Comparison of ENCODE assay signal across 30 mouse cellular contexts in the genomic region with DNA sequence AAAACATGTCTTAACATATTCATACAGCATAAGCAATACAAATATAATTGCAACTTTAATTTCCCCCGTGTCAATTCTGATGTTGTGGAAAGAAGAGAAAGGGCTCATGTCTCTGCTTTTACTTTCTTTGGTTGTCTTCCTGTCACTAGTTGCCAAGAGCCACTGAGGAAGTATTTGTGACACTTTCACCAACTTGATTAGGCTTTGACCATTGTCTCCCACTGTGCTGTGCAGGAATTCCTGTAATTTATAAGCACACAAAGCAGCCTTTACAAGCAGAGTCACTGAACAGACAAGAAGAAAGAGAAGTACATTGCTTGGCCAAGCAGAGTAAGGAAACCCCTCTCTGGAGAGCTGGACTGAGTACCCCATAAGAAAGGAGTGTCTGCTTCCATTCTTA.
DNase-seq lines count a peak whose midpoint lies in the region; ATAC-seq and TF ChIP-seq lines count a peak whose summit lies in the region.
"Had no signal": no experiment of that assay in that cellular context is flagged by ENCODE, and none has a peak within 500 bp of the region (broad histone marks: within the 10 kb centered on the region; RNA-seq: fewer than 3 reads in every experiment).

No protein-coding gene starts in this region.

- 71% methylated on average over 1 of the region's 1 CpGs for WGBS in kidney, embryonic 14.5 days
- 88% methylated on average over 1 of the region's 1 CpGs for WGBS in kidney, postnatal 0 days
- 53% methylated on average over 1 of the region's 1 CpGs for WGBS in lung, embryonic 16.5 days

- H3K9ac ChIP-seq in kidney, embryonic 14.5 days (ENCODE audit: low read depth, low read length), result no peak overlapping the region
- no peak overlapping the region for H3K9ac ChIP-seq in kidney, postnatal 0 days (ENCODE audit: low read depth, low read length)
- H3K9ac ChIP-seq in lung, embryonic 16.5 days (ENCODE audit: low read length), result no peak overlapping the region
- H3K9ac ChIP-seq: embryonic facial prominence, embryonic 12.5 days; embryonic facial prominence, embryonic 15.5 days; forebrain, postnatal 0 days; heart, embryonic 12.5 days; heart, embryonic 15.5 days; hindbrain, embryonic 13.5 days had no signal

- H3K27me3 ChIP-seq in kidney, embryonic 14.5 days (ENCODE audit: control insufficient read depth, insufficient read depth, low read length), result no peaks in the 10 kb centered on the region
- H3K27me3 ChIP-seq in kidney, postnatal 0 days (ENCODE audit: insufficient read depth, low read length), result no peaks in the 10 kb centered on the region
- H3K27me3 ChIP-seq in lung, embryonic 16.5 days (ENCODE audit: control insufficient read depth, insufficient read depth, low read depth, low read length), result no peaks in the 10 kb centered on the region
- H3K27me3 ChIP-seq: CH12.LX; embryonic facial prominence, embryonic 12.5 days; embryonic facial prominence, embryonic 15.5 days; heart, embryonic 12.5 days; heart, embryonic 15.5 days; hindbrain, embryonic 13.5 days had no signal

- H3K4me2 ChIP-seq in kidney, embryonic 14.5 days (replicated peaks; ENCODE audit: low read depth, low read length), result no peak overlapping the region
- H3K4me2 ChIP-seq in kidney, postnatal 0 days (ENCODE audit: low read length), result no peak overlapping the region
- H3K4me2 ChIP-seq in lung, embryonic 16.5 days (ENCODE audit: low read depth, low read length), result no peak overlapping the region
- H3K4me2 ChIP-seq: embryonic facial prominence, embryonic 12.5 days; embryonic facial prominence, embryonic 15.5 days; heart, embryonic 12.5 days; heart, embryonic 15.5 days; hindbrain, embryonic 13.5 days had no signal

- no peaks in the 10 kb centered on the region for H3K9me3 ChIP-seq in kidney, embryonic 14.5 days (ENCODE audit: control insufficient read depth, low read length)
- no peaks in the 10 kb centered on the region for H3K9me3 ChIP-seq in kidney, postnatal 0 days (replicated peaks; ENCODE audit: low read length)
- no peaks in the 10 kb centered on the region for H3K9me3 ChIP-seq in lung, embryonic 16.5 days (ENCODE audit: control insufficient read depth, low read length)
- H3K9me3 ChIP-seq: embryonic facial prominence, embryonic 12.5 days; embryonic facial prominence, embryonic 15.5 days; G1E; heart, embryonic 12.5 days; heart, embryonic 15.5 days; hindbrain, embryonic 10.5 days; hindbrain, embryonic 13.5 days had no signal

- TF ChIP-seq CTCF in kidney, postnatal 0 days (IDR thresholded peaks at IDR 0.05; ENCODE audit: low read depth), result no peak

- H3K27ac ChIP-seq in kidney, embryonic 14.5 days (ENCODE audit: low read depth, low read length), result no peak overlapping the region
- H3K27ac ChIP-seq in kidney, postnatal 0 days, result no peak overlapping the region
- no peak overlapping the region for H3K27ac ChIP-seq in lung, embryonic 16.5 days (ENCODE audit: low read length)
- H3K27ac ChIP-seq: embryonic facial prominence, embryonic 12.5 days; embryonic facial prominence, embryonic 15.5 days; heart, embryonic 15.5 days; hindbrain, embryonic 10.5 days; hindbrain, embryonic 13.5 days had no signal

- ATAC-seq in kidney, embryonic 14.5 days (ENCODE audit: low FRiP score, low TSS enrichment), result no peak
- no peak for ATAC-seq in kidney, postnatal 0 days (replicated peaks; ENCODE audit: low FRiP score, low read depth)
- ATAC-seq in lung, embryonic 16.5 days (ENCODE audit: low read depth), result 0 out of 2 replicates have a peak, but pooled peaks have one; percentile 49
- ATAC-seq: activated CD4-positive, CD25-positive, alpha-beta regulatory T cell, adult 4 months; forebrain, embryonic 14.5 days; forebrain, postnatal 0 days; hindbrain, embryonic 16.5 days had no signal

- no peaks in the 10 kb centered on the region for H3K36me3 ChIP-seq in kidney, embryonic 14.5 days (ENCODE audit: control insufficient read depth, insufficient read depth, low read length)
- H3K36me3 ChIP-seq in kidney, postnatal 0 days (ENCODE audit: insufficient read depth, low read length), result no peaks in the 10 kb centered on the region
- no peaks in the 10 kb centered on the region for H3K36me3 ChIP-seq in lung, embryonic 16.5 days (ENCODE audit: control insufficient read depth, insufficient read depth, low read length)
- H3K36me3 ChIP-seq: embryonic facial prominence, embryonic 12.5 days; embryonic facial prominence, embryonic 15.5 days; heart, embryonic 12.5 days; heart, embryonic 15.5 days; hindbrain, embryonic 10.5 days; hindbrain, embryonic 13.5 days had no signal

- peak; percentile 6 for DNase-seq in kidney, adult 11 months
- DNase-seq in kidney, postnatal 0 days (ENCODE audit: low spot score), result peak; percentile 32
- DNase-seq in kidney, postnatal 10 days, result no peak
- no peak for DNase-seq in lung, postnatal 25 days (ENCODE audit: low spot score)
- no peak for DNase-seq in neural tube, embryonic 10.5 days (ENCODE audit: extremely low spot score, low spot score)
- DNase-seq: adrenal gland, adult 8-10 months; adrenal gland, postnatal 25 days; B cell, adult 2 months; cerebellum, adult 11-12 months; cerebellum, adult 8-10 months; cerebellum, postnatal 10 days; cerebellum, postnatal 36 days; forebrain, postnatal 0 days; gastrocnemius, postnatal 25 days; heart, adult 18-20 months; heart, postnatal 10 days; heart, postnatal 36 days had no signal

- no peak overlapping the region for H3K4me3 ChIP-seq in kidney, embryonic 14.5 days (ENCODE audit: low read length)
- H3K4me3 ChIP-seq in kidney, postnatal 0 days (replicated peaks; ENCODE audit: low read depth, low read length), result no peak overlapping the region
- H3K4me3 ChIP-seq in lung, embryonic 16.5 days (ENCODE audit: low read length), result no peak overlapping the region
- H3K4me3 ChIP-seq: embryonic facial prominence, embryonic 12.5 days; embryonic facial prominence, embryonic 15.5 days; heart, embryonic 12.5 days; heart, embryonic 15.5 days; hindbrain, embryonic 10.5 days; hindbrain, embryonic 13.5 days had no signal

- H3K4me1 ChIP-seq in kidney, embryonic 14.5 days (ENCODE audit: control insufficient read depth, insufficient read depth, low read length), result peaks cover 3% of the 10 kb centered on the region; the same call in 1 of the 2 replicates
- no peaks in the 10 kb centered on the region for H3K4me1 ChIP-seq in kidney, postnatal 0 days (replicated peaks; ENCODE audit: insufficient read depth, low read length)
- H3K4me1 ChIP-seq in lung, embryonic 16.5 days (replicated peaks; ENCODE audit: control insufficient read depth, insufficient read depth, low read length), result peaks cover 3% of the 10 kb centered on the region

Comparison
In these comparisons a context has a peak if more than half of its experiments do, and no peak if none do; other contexts are left out.
1. DNase-seq: peak in kidney, adult 11 months (single experiment) and kidney, postnatal 0 days (single experiment); none in kidney, postnatal 10 days (single experiment), lung, postnatal 25 days (single experiment) and neural tube, embryonic 10.5 days (single experiment).